Mouse (Mus musculus) brain, embryonic 14.5 days (tissue): Measurements from ENCODE around the gene Wwox.

Experiments
- CTCF ChIP-seq: fragments of 200-500 bp; IDR thresholded peaks from 2 replicates; pipeline ENCODE4 v1.5.1; 2012; ENCODE audit warnings: inconsistent platforms, mild to moderate bottlenecking, moderate library complexity, borderline replicate concordance; ENCODE audit not compliant: insufficient read depth, insufficient read length; ENCODE audit errors: extremely low read depth
- POLR2A ChIP-seq: fragments of 200-500 bp; IDR thresholded peaks from 2 replicates; pipeline ENCODE4 v1.6.1; 2012; ENCODE audit warnings: mild to moderate bottlenecking, inconsistent platforms, borderline replicate concordance; ENCODE audit not compliant: poor library complexity, insufficient read depth, insufficient read length, severe bottlenecking; ENCODE audit errors: extremely low read depth

- TF ChIP-seq POLR2A, result no peak
- no peak for TF ChIP-seq CTCF
Observed at GRCm38 (mm10) chr8:114658475-114658874, 219.0 kb downstream of the Wwox start.
